In genomic region chr7:3629030-3629429, GRCm38 (mm10) we compare ENCODE assay signal across 8 mouse cellular contexts. TPM values are rescaled to one million over a fixed set of nuclear protein-coding genes. Genes with fewer than 3 reads are reported as not detected.
DNase-seq lines count a peak whose midpoint lies in the region; ATAC-seq and TF ChIP-seq lines count a peak whose summit lies in the region.

No protein-coding gene starts in this region.

- no peaks in the 10 kb centered on the region for H3K27me3 ChIP-seq in intestine, embryonic 14.5 days (replicated peaks; ENCODE audit: control insufficient read depth, insufficient read depth, low read length)
- no peaks in the 10 kb centered on the region for H3K27me3 ChIP-seq in neural tube, embryonic 11.5 days (ENCODE audit: control insufficient read depth, insufficient read depth, low read length)

- no peak for TF ChIP-seq POLR2A in lung, adult 2 months (IDR thresholded peaks at IDR 0.05; ENCODE audit: borderline replicate concordance, extremely low read depth, low read depth, low read length)
- TF ChIP-seq POLR2A in embryonic fibroblast, embryonic 13.5 days (IDR thresholded peaks at IDR 0.05; ENCODE audit: low read depth, low read length): no peak

- H3K4me1 ChIP-seq in lung, adult 2 months (ENCODE audit: control insufficient read depth, insufficient read depth, low read length): peaks cover 14% of the 10 kb centered on the region
- peaks cover 8% of the 10 kb centered on the region; the same call in 1 of the 2 replicates for H3K4me1 ChIP-seq in embryonic fibroblast, embryonic 13.5 days (ENCODE audit: control insufficient read depth, insufficient read depth, low read length)
- peaks cover 14% of the 10 kb centered on the region for H3K4me1 ChIP-seq in intestine, embryonic 14.5 days (replicated peaks; ENCODE audit: control insufficient read depth, insufficient read depth, low read length)
- H3K4me1 ChIP-seq in neural tube, embryonic 11.5 days (ENCODE audit: control insufficient read depth, insufficient read depth, low read length): peaks cover 10% of the 10 kb centered on the region

- TF ChIP-seq CTCF in lung, adult 2 months (IDR thresholded peaks at IDR 0.05; ENCODE audit: insufficient read depth, low read length): no peak
- TF ChIP-seq CTCF in embryonic fibroblast, embryonic 13.5 days (IDR thresholded peaks at IDR 0.05; ENCODE audit: borderline replicate concordance, insufficient read depth, low read length): no peak

- no peak overlapping the region for H3K27ac ChIP-seq in embryonic fibroblast, embryonic 13.5 days (ENCODE audit: insufficient read depth, low read length)
- no peak overlapping the region for H3K27ac ChIP-seq in intestine, embryonic 14.5 days (ENCODE audit: low read depth)
- no peak overlapping the region for H3K27ac ChIP-seq in neural tube, embryonic 11.5 days (ENCODE audit: low read depth, low read length)

- ATAC-seq in intestine, embryonic 14.5 days (replicated peaks; ENCODE audit: low FRiP score, low TSS enrichment, low read depth): peak; percentile 24; the same call in 1 of the 2 replicates
- ATAC-seq in neural tube, embryonic 11.5 days (ENCODE audit: insufficient read depth, low FRiP score, low TSS enrichment): peak; percentile 56; the same call in 1 of the 2 replicates
- ATAC-seq in activated CD4-positive, CD25-positive, alpha-beta regulatory T cell, adult 4 months: no peak

- H3K36me3 ChIP-seq in intestine, embryonic 14.5 days (ENCODE audit: control insufficient read depth, insufficient read depth, low read length): peaks cover 44% of the 10 kb centered on the region
- H3K36me3 ChIP-seq in neural tube, embryonic 11.5 days (ENCODE audit: control insufficient read depth, insufficient read depth, low read length): no peaks in the 10 kb centered on the region; the same call in 1 of the 2 replicates

- H3K4me3 ChIP-seq in lung, adult 2 months (replicated peaks; ENCODE audit: extremely low read depth, low read depth, low read length): peak overlapping the region; percentile 94
- peak overlapping the region; percentile 64 for H3K4me3 ChIP-seq in embryonic fibroblast, embryonic 13.5 days (ENCODE audit: insufficient read depth, low read length)
- peak overlapping the region; percentile 68 for H3K4me3 ChIP-seq in intestine, embryonic 14.5 days (ENCODE audit: low read depth, low read length)
- H3K4me3 ChIP-seq in neural tube, embryonic 11.5 days (ENCODE audit: low read depth, low read length): peak overlapping the region; percentile 57

- H3K9ac ChIP-seq in intestine, embryonic 14.5 days (ENCODE audit: low read length): peak overlapping the region; percentile 73
- peak overlapping the region; percentile 67 for H3K9ac ChIP-seq in neural tube, embryonic 11.5 days (ENCODE audit: low read length)

- 28% methylated on average over 4 of the region's 4 CpGs for WGBS in lung, adult 2 months
- 34% methylated on average over 4 of the region's 4 CpGs for WGBS in intestine, embryonic 14.5 days
- 44% methylated on average over 4 of the region's 4 CpGs for WGBS in neural tube, embryonic 11.5 days

- H3K4me2 ChIP-seq in intestine, embryonic 14.5 days (ENCODE audit: low read length): peak overlapping the region; percentile 97
- peak overlapping the region; percentile 92 for H3K4me2 ChIP-seq in neural tube, embryonic 11.5 days (ENCODE audit: low read depth)

- no peak for DNase-seq in lung, adult 2 months
- no peak for DNase-seq in lung, postnatal 4 days
- DNase-seq in intestine, embryonic 14.5 days (ENCODE audit: low spot score): no peak
- no peak for DNase-seq in neural tube, embryonic 11.5 days (ENCODE audit: low spot score)
- no peak for DNase-seq in natural killer cell, adult 2 months (ENCODE audit: low spot score in 2 of 2)
- DNase-seq in embryo, embryonic 10 days (ENCODE audit: low spot score): no peak

- H3K9me3 ChIP-seq in intestine, embryonic 14.5 days (ENCODE audit: control insufficient read depth, low read length): no peaks in the 10 kb centered on the region
- H3K9me3 ChIP-seq in neural tube, embryonic 11.5 days (ENCODE audit: control insufficient read depth, low read length): no peaks in the 10 kb centered on the region

RNA-seq across cellular contexts. Expression of gene Tfpt, which starts 0.7 kb away (rescaled TPM):
- polyA plus RNA-seq in lung, adult 2 months (2012; rRNA removed): 6.3 and 8.2 TPM in 2 replicates
- polyA plus RNA-seq in embryonic fibroblast, embryonic 13.5 days (2011; ENCODE audit: insufficient read length, low read depth, missing spikeins): 13.7 and 17.3 TPM in 2 replicates
- polyA plus RNA-seq in intestine, embryonic 14.5 days (2014; fragmentation: Nextera tagmentation; extraction: Ambion mirVana): 19.1 and 23.4 TPM in 2 replicates
- polyA plus RNA-seq in neural tube, embryonic 11.5 days (2014; fragmentation: Nextera tagmentation; extraction: Ambion mirVana): 35.7 and 36.7 TPM in 2 replicates
- 10 to 100 TPM; 16.9 to 21.4 TPM for polyA plus RNA-seq in activated CD4-positive, CD25-positive, alpha-beta regulatory T cell, adult 4 months (2017; shearing (Covaris generic))

RNA-seq across cellular contexts. Expression of gene Prpf31, which starts 0.8 kb away (rescaled TPM):
- polyA plus RNA-seq in lung, adult 2 months (2012; rRNA removed): 19.2 and 24.9 TPM in 2 replicates
- 42.2 and 51.8 TPM in 2 replicates for polyA plus RNA-seq in embryonic fibroblast, embryonic 13.5 days (2011; ENCODE audit: insufficient read length, low read depth, missing spikeins)
- polyA plus RNA-seq in intestine, embryonic 14.5 days (2014; fragmentation: Nextera tagmentation; extraction: Ambion mirVana): 94.8 and 109 TPM in 2 replicates
- polyA plus RNA-seq in neural tube, embryonic 11.5 days (2014; fragmentation: Nextera tagmentation; extraction: Ambion mirVana): 141 and 147 TPM in 2 replicates
- polyA plus RNA-seq in activated CD4-positive, CD25-positive, alpha-beta regulatory T cell, adult 4 months (2017; shearing (Covaris generic)): 10 to 100 TPM; 78.4 to 96.2 TPM

RNA-seq across cellular contexts. Expression of gene Ndufa3, which starts 11.9 kb away (rescaled TPM):
- polyA plus RNA-seq in lung, adult 2 months (2012; rRNA removed): 151 and 167 TPM in 2 replicates
- polyA plus RNA-seq in embryonic fibroblast, embryonic 13.5 days (2011; ENCODE audit: insufficient read length, low read depth, missing spikeins): 386 and 396 TPM in 2 replicates
- polyA plus RNA-seq in intestine, embryonic 14.5 days (2014; fragmentation: Nextera tagmentation; extraction: Ambion mirVana): 577 and 640 TPM in 2 replicates
- polyA plus RNA-seq in neural tube, embryonic 11.5 days (2014; fragmentation: Nextera tagmentation; extraction: Ambion mirVana): 417 and 419 TPM in 2 replicates
- 100 to 1,000 TPM; 684 to 742 TPM for polyA plus RNA-seq in activated CD4-positive, CD25-positive, alpha-beta regulatory T cell, adult 4 months (2017; shearing (Covaris generic))

RNA-seq across cellular contexts. Expression of gene Oscar, which starts 13.1 kb away (rescaled TPM):
- polyA plus RNA-seq in lung, adult 2 months (2012; rRNA removed): 0.18 and 0.28 TPM in 2 replicates
- 0.37 TPM in 1 of 2 replicates, not detected in the other for polyA plus RNA-seq in embryonic fibroblast, embryonic 13.5 days (2011; ENCODE audit: insufficient read length, low read depth, missing spikeins)
- polyA plus RNA-seq in intestine, embryonic 14.5 days (2014; fragmentation: Nextera tagmentation; extraction: Ambion mirVana): 0.09 and 0.16 TPM in 2 replicates
- 0.25 TPM in 1 of 2 replicates, not detected in the other for polyA plus RNA-seq in neural tube, embryonic 11.5 days (2014; fragmentation: Nextera tagmentation; extraction: Ambion mirVana)
- polyA plus RNA-seq in activated CD4-positive, CD25-positive, alpha-beta regulatory T cell, adult 4 months (2017; shearing (Covaris generic)): not detected

RNA-seq across cellular contexts. Expression of gene Cnot3, which starts 16.0 kb away (rescaled TPM):
- 59.6 and 62.2 TPM in 2 replicates for polyA plus RNA-seq in lung, adult 2 months (2012; rRNA removed)
- polyA plus RNA-seq in embryonic fibroblast, embryonic 13.5 days (2011; ENCODE audit: insufficient read length, low read depth, missing spikeins): 68.8 and 82.0 TPM in 2 replicates
- polyA plus RNA-seq in intestine, embryonic 14.5 days (2014; fragmentation: Nextera tagmentation; extraction: Ambion mirVana): 65.7 and 71.7 TPM in 2 replicates
- polyA plus RNA-seq in neural tube, embryonic 11.5 days (2014; fragmentation: Nextera tagmentation; extraction: Ambion mirVana): 74.7 and 75.4 TPM in 2 replicates
- polyA plus RNA-seq in activated CD4-positive, CD25-positive, alpha-beta regulatory T cell, adult 4 months (2017; shearing (Covaris generic)): 10 to 100 TPM; 36.6 to 42.0 TPM
